Mouse (Mus musculus): ENCODE results near the gene Mnt. TPM values are rescaled to one million over a fixed set of nuclear protein-coding genes. Genes with fewer than 3 reads are reported as not detected.
"Not testable (repeated sequence)": the region's sequence is repeated elsewhere in the genome, so short reads cannot be mapped to it uniquely, and the experiment has no call there.

Mnt gene
- polyA plus RNA-seq (2015; fragmentation: Nextera tagmentation; extraction: Ambion mirVana) = 6.3 and 6.9 TPM in 2 replicates

DNA sequence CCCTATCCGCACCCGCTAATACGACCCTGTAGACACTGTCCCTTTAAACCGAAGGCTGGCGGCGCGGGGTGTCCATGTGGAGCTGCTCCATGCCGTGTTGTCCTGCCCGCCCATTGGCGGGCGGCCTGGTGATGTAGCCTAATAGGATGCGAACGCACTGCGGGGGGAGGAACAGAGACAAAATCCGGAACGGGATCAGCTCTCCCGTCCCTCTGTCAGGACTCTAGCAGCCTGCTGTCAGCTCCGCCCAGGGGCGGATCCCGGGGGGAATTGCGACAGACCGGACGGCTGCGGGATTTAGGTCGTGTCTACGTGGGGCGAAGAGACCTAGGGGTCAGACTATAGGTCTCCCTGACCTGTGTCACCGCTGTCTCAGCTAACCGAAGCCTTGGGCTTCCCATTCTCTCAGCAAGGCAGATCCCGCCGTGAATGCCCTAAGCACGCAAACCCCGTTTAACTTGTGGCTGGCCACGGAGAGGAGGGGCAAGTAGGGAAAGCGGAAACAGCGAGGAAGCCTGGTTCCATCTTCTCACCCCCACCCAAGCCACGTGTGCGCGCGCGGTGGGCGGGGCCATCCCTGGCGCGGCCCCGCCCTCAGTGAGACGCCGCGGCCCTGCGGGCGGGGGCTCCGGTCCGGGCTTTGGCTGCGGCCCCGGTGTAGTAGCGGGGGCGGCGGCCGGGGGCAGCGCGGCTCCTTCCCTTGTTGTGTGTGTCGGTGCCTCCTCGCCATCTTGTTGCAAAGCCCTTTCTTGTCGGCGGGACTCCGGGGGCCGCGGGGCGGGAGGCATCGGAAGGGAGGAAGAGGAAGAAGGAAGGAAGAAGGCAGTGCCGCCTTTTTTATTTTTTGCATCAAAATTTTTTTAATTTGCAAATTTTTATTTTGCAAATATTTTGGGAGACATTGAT lies at the start of gene Mnt:
Gene Mnt, plus strand, starts transcription at position 665 of the 906 bp plus-strand sequence.
- Histone ChIP-seq H3K9me3 (replicated peaks) (no peaks in the 10 kb centered on the region), H3K27ac (replicated peaks) (peak within 1 kb of the TSS; percentile 97), H3K27me3 (no peaks in the 10 kb centered on the region), H3K4me2 (replicated peaks) (peak within 1 kb of the TSS; percentile 85), H3K9ac (peak within 1 kb of the TSS; percentile 75), H3K4me1 (peaks cover 40% of the 10 kb centered on the region), H3K36me3 (no peaks in the 10 kb centered on the region), H3K4me3 (replicated peaks) (peak within 1 kb of the TSS; percentile 96)
- ATAC-seq (ENCODE audit: insufficient number of reproducible peaks, low FRiP score, low TSS enrichment, low read depth) = peak; percentile 88
- under 1% methylated on average over 70 of the region's 70 CpGs for WGBS

DNA sequence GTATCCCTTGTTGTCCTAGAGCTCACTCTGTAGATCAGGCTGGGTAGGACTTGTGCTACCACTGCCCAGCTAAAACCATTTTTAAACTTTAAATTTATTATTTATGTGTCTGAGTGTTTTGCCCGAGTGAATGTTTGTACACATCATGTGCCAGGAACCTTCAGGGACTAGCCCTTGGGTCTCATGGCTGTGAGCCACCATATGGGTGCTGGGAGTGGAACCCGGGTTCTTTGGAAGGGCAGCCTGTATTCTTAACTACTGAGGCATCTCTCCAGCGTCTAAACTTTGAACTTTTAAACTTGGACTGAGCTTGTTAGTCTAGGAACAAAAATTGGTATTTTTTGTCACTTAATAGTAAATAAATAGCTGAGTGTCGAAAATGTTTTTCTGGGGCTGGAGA lies 37.8 kb upstream of the Mnt start:
- Histone ChIP-seq H3K4me1 (no peaks in the 10 kb centered on the region), H3K4me3 (replicated peaks) (no peak overlapping the region), H3K36me3 (peaks cover 73% of the 10 kb centered on the region), H3K27ac (replicated peaks) (no peak overlapping the region), H3K27me3 (no peaks in the 10 kb centered on the region), H3K9me3 (replicated peaks) (no peaks in the 10 kb centered on the region), H3K4me2 (replicated peaks) (no peak overlapping the region), H3K9ac (no peak overlapping the region)
- 92% methylated on average over 4 of the region's 4 CpGs for WGBS
- ATAC-seq (ENCODE audit: insufficient number of reproducible peaks, low FRiP score, low TSS enrichment, low read depth) = no peak

DNA sequence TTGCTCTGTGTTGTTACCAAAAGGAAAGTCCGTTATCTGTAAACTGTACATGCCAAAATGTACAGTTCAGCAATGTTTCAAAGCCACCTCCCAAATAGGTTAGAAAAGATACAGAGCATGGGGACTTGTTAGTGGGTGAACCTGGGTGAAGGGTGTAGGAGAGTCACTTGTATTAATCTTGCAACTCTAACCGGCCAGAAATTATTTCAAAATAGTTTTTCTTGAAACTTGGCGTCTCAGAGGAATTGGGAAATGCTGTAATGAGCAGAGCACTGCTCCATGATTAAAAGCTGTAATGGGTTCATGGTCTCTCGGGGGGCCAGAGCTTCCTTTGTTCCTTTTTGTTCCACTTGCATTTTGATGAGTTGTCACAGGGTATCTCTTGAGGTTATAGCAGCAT lies 30.1 kb upstream of the Mnt start:
- no peak for ATAC-seq (ENCODE audit: insufficient number of reproducible peaks, low FRiP score, low TSS enrichment, low read depth)
- peaks cover 61% of the 10 kb centered on the region for H3K36me3 ChIP-seq
- H3K4me1 ChIP-seq = no peaks in the 10 kb centered on the region
- no peak overlapping the region for H3K27ac ChIP-seq (replicated peaks)
- H3K9ac ChIP-seq = no peak overlapping the region
- WGBS = 84% methylated on average over 4 of the region's 4 CpGs
- no peak overlapping the region for H3K4me2 ChIP-seq (replicated peaks)
- H3K27me3 ChIP-seq = no peaks in the 10 kb centered on the region
- no peaks in the 10 kb centered on the region for H3K9me3 ChIP-seq (replicated peaks)
- H3K4me3 ChIP-seq (replicated peaks) = no peak overlapping the region

DNA sequence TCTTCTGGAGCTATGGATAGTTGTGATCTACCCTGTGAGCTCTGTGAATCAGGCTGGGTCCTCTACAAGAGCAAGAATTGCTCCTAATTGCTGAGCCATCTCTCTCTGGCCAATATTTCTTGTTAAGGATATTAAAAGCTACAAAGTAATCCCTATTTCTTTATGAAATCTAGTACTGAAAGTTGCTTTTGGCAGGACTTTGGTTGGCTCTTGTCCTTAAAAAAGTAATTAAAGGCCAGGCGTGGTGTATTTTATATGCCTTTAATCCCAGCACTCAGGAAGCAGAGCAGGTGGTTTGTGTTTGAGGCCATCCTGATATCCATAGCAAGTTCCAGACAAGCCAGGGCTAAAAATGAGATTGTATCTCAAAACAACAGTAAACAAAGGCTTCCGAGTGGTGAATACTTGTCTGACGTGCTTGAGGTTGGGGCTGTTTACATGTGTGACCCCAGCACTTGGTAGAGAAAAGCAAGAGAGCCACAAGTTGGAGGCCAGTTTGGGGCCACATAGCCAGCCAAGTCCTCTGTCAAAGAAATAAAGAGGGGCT lies 26.6 kb upstream of the Mnt start:
- no peak overlapping the region for H3K4me2 ChIP-seq (replicated peaks)
- no peaks in the 10 kb centered on the region for H3K4me1 ChIP-seq
- ATAC-seq (ENCODE audit: insufficient number of reproducible peaks, low FRiP score, low TSS enrichment, low read depth) = no peak
- no peaks in the 10 kb centered on the region for H3K27me3 ChIP-seq
- H3K36me3 ChIP-seq = peaks cover 67% of the 10 kb centered on the region
- 68% methylated on average over 3 of the region's 3 CpGs for WGBS
- H3K9ac ChIP-seq = no peak overlapping the region
- no peak overlapping the region for H3K4me3 ChIP-seq (replicated peaks)
- no peak overlapping the region for H3K27ac ChIP-seq (replicated peaks)
- no peaks in the 10 kb centered on the region for H3K9me3 ChIP-seq (replicated peaks)

DNA sequence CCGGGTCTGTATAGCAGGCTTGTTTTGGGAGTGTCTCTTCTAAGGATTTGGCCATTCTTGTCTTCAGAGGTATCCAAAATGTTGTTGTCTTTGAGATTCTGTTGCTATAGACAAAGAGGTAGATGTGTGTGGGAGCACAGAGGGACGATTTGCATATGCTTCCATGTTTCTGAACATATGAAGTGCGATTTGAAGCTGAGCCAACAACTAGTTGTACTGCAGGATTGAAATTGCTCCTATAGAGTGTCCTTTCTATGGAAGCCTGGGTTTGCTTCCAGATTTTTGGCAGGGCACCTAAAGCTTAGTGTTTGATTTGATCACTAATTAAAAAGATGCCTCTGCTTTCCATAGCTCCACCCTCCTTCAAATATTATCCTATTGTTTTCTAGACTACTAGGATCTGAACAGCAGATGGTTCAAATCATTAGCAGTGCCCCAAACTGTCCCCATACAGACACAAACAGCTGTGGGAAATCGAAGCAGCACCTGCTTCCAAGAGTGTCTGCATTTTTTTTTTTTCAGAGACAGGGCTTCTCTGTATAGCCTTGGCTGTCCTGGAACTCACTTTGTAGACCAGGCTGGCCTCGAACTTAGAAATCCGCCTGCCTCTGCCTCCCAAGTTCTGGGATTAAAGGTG lies 23.4 kb upstream of the Mnt start:
- Histone ChIP-seq H3K27ac (replicated peaks) (no peak overlapping the region), H3K9ac (no peak overlapping the region), H3K36me3 (peaks cover 71% of the 10 kb centered on the region), H3K4me3 (replicated peaks) (no peak overlapping the region), H3K9me3 (replicated peaks) (no peaks in the 10 kb centered on the region), H3K27me3 (no peaks in the 10 kb centered on the region), H3K4me1 (no peaks in the 10 kb centered on the region), H3K4me2 (replicated peaks) (no peak overlapping the region)
- 80% methylated on average over 6 of the region's 6 CpGs for WGBS
- no peak for ATAC-seq (ENCODE audit: insufficient number of reproducible peaks, low FRiP score, low TSS enrichment, low read depth)

DNA sequence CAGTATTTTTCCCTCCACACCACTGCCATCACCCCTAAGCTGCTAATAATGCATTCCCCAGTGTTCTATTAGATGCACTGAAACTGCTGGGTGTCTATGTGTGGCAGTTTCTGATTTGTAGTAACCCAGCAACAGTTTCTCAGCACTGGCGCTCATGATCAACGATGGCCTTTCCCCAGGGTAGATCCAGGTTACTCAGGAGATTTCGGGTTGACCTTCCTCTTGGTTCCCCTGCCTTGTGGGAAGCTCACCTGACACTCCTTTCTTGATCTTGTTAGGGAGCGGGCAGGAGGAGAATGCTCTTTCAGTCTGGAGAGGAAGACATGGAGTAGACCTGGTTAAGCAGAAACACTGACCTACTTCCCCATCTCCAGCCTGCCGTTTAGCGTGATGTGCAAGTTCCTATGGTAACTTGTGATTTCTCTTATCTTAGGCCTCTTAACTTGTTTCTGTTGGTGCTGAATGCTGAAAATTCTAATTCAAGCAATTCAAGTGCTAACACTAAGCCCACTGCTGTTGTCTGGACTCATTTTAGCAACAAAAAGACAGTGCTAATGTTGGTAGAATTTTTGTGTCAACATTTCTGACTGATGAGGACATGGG lies 22.4 kb upstream of the Mnt start:
- H3K9ac ChIP-seq = no peak overlapping the region
- no peak overlapping the region for H3K4me3 ChIP-seq (replicated peaks)
- WGBS = 90% methylated on average over 6 of the region's 6 CpGs
- no peaks in the 10 kb centered on the region for H3K27me3 ChIP-seq
- no peaks in the 10 kb centered on the region for H3K9me3 ChIP-seq (replicated peaks)
- H3K4me1 ChIP-seq = no peaks in the 10 kb centered on the region
- H3K4me2 ChIP-seq (replicated peaks) = no peak overlapping the region
- no peak for ATAC-seq (ENCODE audit: insufficient number of reproducible peaks, low FRiP score, low TSS enrichment, low read depth)
- H3K36me3 ChIP-seq = peaks cover 69% of the 10 kb centered on the region
- no peak overlapping the region for H3K27ac ChIP-seq (replicated peaks)

DNA sequence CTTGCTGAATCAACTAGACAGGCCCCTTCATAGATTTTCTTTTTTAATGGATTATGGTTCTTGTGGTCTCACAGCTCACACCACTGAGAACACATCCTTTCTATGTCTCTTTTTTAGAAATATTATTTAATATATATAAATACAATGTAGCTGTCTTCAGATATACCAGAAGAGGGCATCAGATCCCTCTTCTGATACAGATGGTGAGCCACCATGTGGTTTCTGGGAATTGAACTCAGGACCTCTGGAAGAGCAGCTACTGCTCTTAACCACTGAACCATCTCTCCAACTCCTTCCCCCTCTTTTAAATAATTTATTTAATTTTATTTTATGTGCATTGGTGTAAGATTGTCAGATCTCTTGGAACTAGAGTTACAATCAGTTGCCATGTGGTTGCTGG lies 20.6 kb upstream of the Mnt start:
- Histone ChIP-seq H3K4me2 (replicated peaks) (no peak overlapping the region), H3K9me3 (replicated peaks) (no peaks in the 10 kb centered on the region), H3K27ac (replicated peaks) (no peak overlapping the region), H3K27me3 (no peaks in the 10 kb centered on the region), H3K4me1 (no peaks in the 10 kb centered on the region), H3K9ac (no peak overlapping the region), H3K4me3 (replicated peaks) (no peak overlapping the region), H3K36me3 (peaks cover 60% of the 10 kb centered on the region)
- ATAC-seq (ENCODE audit: insufficient number of reproducible peaks, low FRiP score, low TSS enrichment, low read depth) = no peak

DNA sequence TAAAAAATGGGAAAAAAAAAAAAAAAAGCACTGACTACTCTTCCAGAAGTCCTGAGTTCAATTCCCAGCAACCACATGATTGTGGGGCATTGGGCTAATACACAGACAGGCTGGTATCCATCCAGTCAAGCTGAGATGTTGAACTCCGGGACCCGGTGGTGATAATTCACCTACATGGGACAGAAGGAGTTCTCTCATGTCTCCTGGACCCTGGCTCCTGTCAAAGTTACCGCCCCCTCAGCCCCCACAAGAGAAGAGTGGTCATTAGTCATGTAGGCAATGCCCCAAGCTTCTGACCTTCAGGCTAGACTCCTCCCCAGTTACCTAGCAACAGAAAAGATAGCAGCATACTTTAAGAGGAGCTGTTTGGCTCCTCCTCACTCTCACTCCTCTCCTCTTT lies 19.7 kb upstream of the Mnt start:
- H3K27ac ChIP-seq (replicated peaks); H3K4me3 ChIP-seq (replicated peaks); H3K4me2 ChIP-seq (replicated peaks); H3K9ac ChIP-seq; H3K9me3 ChIP-seq (replicated peaks); ATAC-seq (ENCODE audit: insufficient number of reproducible peaks, low FRiP score, low TSS enrichment, low read depth); H3K27me3 ChIP-seq; H3K4me1 ChIP-seq: not testable (repeated sequence)
- H3K36me3 ChIP-seq = peaks cover 54% of the 10 kb centered on the region
- WGBS = 92% methylated on average over 3 of the region's 3 CpGs

DNA sequence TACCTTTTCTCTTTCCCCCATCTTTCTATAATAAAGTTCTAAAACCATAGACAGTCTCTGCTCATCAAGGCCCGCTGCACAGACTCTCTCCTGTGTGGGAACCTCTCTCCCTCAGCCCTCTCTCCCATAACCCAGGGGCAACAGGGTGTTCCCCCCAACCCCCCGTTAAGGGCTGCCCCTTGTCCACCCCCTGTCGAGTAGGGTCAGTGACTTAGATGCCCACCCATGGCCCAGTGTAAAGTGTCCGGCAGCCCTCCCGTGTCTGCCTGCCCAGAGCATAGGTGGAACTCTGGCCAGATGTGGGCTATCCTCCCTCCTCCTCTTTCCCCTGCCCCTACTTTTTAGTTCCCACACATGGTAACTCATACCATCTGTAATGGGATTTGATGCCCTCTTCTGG lies 19.2 kb upstream of the Mnt start:
- Histone ChIP-seq H3K9me3 (replicated peaks) (no peaks in the 10 kb centered on the region), H3K4me3 (replicated peaks) (no peak overlapping the region), H3K4me2 (replicated peaks) (no peak overlapping the region), H3K9ac (no peak overlapping the region), H3K4me1 (no peaks in the 10 kb centered on the region), H3K27me3 (no peaks in the 10 kb centered on the region), H3K36me3 (peaks cover 51% of the 10 kb centered on the region), H3K27ac (replicated peaks) (no peak overlapping the region)
- no peak for ATAC-seq (ENCODE audit: insufficient number of reproducible peaks, low FRiP score, low TSS enrichment, low read depth)
- WGBS = 88% methylated on average over 5 of the region's 5 CpGs

DNA sequence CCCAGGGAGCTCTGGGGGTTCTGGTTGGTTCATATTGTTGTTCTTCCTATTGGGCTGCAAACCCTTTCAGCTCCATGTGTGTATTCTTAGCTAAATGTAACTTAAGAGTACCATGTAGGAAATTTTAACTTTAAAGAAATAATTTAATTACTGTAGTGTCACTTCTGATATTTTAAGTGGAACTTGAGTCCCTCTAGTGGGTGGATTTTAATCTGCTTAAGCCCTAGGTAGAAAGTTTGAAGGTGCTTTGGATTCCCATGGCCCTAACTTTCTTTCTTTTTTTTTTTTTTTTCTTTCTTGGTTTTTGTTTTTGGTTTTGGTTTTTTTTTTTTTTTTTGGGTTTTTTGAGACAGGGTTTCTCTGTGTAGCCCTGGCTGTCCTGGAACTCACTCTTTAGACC lies 14.9 kb upstream of the Mnt start:
- Histone ChIP-seq H3K9me3 (replicated peaks) (no peaks in the 10 kb centered on the region), H3K4me2 (replicated peaks) (no peak overlapping the region), H3K27ac (replicated peaks) (no peak overlapping the region), H3K27me3 (no peaks in the 10 kb centered on the region), H3K4me3 (replicated peaks) (no peak overlapping the region), H3K4me1 (no peaks in the 10 kb centered on the region), H3K36me3 (peaks cover 46% of the 10 kb centered on the region), H3K9ac (no peak overlapping the region)
- no peak for ATAC-seq (ENCODE audit: insufficient number of reproducible peaks, low FRiP score, low TSS enrichment, low read depth)

DNA sequence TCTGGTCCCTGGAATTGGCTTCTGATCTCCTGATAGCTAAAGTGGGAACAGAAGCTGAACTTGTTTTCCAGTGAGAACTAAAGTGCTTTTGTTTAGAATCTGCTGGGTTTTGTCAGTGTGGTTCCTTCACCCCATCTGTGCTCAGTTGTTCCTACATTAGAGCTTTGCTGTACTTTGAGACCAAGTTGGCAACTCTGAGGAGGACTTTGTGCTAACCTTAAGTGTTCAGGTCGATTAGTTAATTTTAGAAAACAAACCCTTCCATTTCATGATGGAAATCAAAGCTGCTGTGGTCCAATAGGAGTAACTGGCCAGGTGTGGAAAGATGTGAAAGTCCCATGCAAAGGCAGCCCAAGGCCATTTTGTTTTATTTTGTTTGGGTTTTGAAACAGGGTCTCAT lies 9.8 kb upstream of the Mnt start:
- no peaks in the 10 kb centered on the region for H3K9me3 ChIP-seq (replicated peaks)
- no peak for ATAC-seq (ENCODE audit: insufficient number of reproducible peaks, low FRiP score, low TSS enrichment, low read depth)
- H3K27me3 ChIP-seq = no peaks in the 10 kb centered on the region
- H3K36me3 ChIP-seq = peaks cover 30% of the 10 kb centered on the region
- no peak overlapping the region for H3K9ac ChIP-seq
- no peak overlapping the region for H3K4me3 ChIP-seq (replicated peaks)
- no peaks in the 10 kb centered on the region for H3K4me1 ChIP-seq
- no peak overlapping the region for H3K4me2 ChIP-seq (replicated peaks)
- no peak overlapping the region for H3K27ac ChIP-seq (replicated peaks)
- WGBS = 63% methylated on average over 1 of the region's 1 CpGs
